Mouse (Mus musculus) spleen, adult 2 months (tissue): ENCODE data around the gene Itch. TPM values are rescaled to one million over a fixed set of nuclear protein-coding genes. Genes with fewer than 3 reads are reported as not detected.
A peak's percentile ranks its signal among the peaks of the same experiment; 100 is the strongest.

Source experiments
- DNase-seq, 2 experiments: peaks; one replicate each; pipeline versions ENCODE4 v3.0.0 to v3.0.0-alpha.2; 2012 to 2021; ENCODE audit warnings: low spot score in 2 of 2, low read depth in 1 of 2
- H3K27ac ChIP-seq: fragments of 200-500 bp; 2 replicates; pipeline ENCODE4 v1.5.1; 2012; ENCODE audit warnings: low read length, inconsistent platforms; ENCODE audit not compliant: insufficient read depth
- H3K27me3 ChIP-seq: fragments of 200-500 bp; 2 replicates; pipeline ENCODE4 v1.6.1; 2012; ENCODE audit warnings: mild to moderate bottlenecking, moderate library complexity, low read length, inconsistent platforms; ENCODE audit not compliant: control insufficient read depth, insufficient read depth
- H3K36me3 ChIP-seq: fragments of 200-500 bp; 2 replicates; pipeline ENCODE4 v1.6.1; 2012; ENCODE audit warnings: mild to moderate bottlenecking, low read length, inconsistent platforms; ENCODE audit not compliant: control insufficient read depth, insufficient read depth
- H3K4me1 ChIP-seq: fragments of 200-500 bp; 2 replicates; pipeline ENCODE4 v1.6.1; 2011; ENCODE audit warnings: inconsistent platforms; ENCODE audit not compliant: control insufficient read depth, insufficient read depth, insufficient read length
- H3K4me3 ChIP-seq: fragments of 200-500 bp; 2 replicates; pipeline ENCODE4 v1.5.1; 2011; ENCODE audit warnings: mild to moderate bottlenecking, inconsistent platforms; ENCODE audit not compliant: insufficient read depth, insufficient read length; ENCODE audit errors: extremely low read depth
- CTCF ChIP-seq: fragments of 200-500 bp; IDR thresholded peaks from 2 replicates; pipeline ENCODE4 v1.5.1; 2011; ENCODE audit warnings: mild to moderate bottlenecking, inconsistent platforms; ENCODE audit not compliant: insufficient read depth, insufficient read length, insufficient replicate concordance; ENCODE audit errors: extremely low read depth
- POLR2A ChIP-seq: fragments of 200-500 bp; IDR thresholded peaks from 2 replicates; pipeline ENCODE4 v1.6.1; 2011; ENCODE audit warnings: low read depth, low read length, inconsistent platforms
- WGBS: fragments of 180-500 bp; shearing (Covaris S2); methylation state at CpG from one replicate; pipeline ENCODE4 v1.1.7; 2018; 5-methylcytosine and 5-hydroxymethylcytosine counted together
- polyA plus RNA-seq: library from polyadenylated mRNA; depleted of rRNA; stranded (reverse); fragments of >200 nt; gene quantifications from 2 replicates; pipeline ENCODE4 v1.2.3, GENCODE M21; 2012; rRNA removed

Gene Itch
- polyA plus RNA-seq, 1 experiment, result 6.9 TPM

DNA sequence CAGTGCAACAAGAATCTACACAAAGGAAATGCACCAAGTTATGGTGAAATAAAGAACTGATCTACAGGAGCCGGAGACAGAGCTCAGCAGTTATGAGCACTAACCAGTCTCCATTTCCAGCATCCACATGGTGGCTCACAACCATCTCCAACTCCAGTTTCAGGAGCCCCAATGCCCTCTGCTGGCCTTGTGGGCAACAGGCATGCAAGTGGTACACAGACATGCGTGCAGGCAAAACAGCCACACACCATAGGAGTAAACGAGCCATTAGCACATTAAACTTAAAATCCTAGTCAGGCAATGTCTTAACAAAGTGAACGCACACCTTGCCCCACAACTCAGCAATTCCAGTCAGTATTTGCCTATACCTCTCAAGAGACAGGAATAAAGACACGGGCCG is 138.6 kb downstream of the Itch start:
- no peak for DNase-seq
- 89% methylated on average over 6 of the region's 6 CpGs for WGBS
- no peak for TF ChIP-seq POLR2A
- TF ChIP-seq CTCF, result peak; percentile 15; the same call in 1 of the 2 replicates
- peaks cover 3% of the 10 kb centered on the region; the same call in 1 of the 2 replicates for H3K4me1 ChIP-seq
- no peak overlapping the region for H3K27ac ChIP-seq
- no peak overlapping the region for H3K4me3 ChIP-seq
- H3K27me3 ChIP-seq, result no peaks in the 10 kb centered on the region; the same call in 1 of the 2 replicates
- no peaks in the 10 kb centered on the region for H3K36me3 ChIP-seq

DNA sequence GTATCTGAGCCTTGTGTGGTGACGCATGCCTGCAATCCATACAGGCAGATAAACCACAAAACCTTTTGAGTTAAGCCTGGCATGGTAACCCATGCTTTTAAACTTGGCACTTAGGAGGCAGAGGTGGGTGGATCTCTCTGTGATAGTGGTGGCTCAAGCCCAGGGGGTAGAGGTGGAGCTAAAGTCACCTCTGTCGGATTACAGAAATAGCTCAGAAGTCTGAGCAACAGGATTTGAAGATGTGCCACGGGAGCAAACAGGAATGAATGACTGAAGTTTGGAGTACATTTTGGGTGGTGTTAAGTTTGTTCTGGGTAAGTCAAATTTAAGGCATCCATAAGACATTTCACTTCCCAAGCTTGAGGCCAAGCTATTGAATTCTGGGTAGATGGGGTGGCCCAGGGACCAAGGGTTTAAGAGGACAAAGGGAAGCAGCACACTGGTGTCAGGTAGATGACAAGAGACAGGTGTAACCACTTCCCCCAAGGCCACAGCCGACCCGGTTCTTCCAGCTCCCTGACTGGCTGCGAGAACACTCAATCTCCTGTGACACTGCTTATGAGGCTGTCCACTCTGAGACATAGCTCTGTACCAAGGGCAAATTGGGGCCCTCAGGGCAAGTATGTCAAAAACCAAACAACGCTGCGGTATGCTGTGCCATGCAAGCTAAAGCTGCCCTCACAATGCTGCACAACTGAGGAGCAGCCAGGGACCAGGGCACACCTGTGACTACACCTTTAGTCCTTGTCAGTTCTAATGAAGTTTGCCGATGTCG is 139.3 kb downstream of the Itch start:
- 74% methylated on average over 10 of the region's 10 CpGs for WGBS
- no peak for TF ChIP-seq POLR2A
- H3K36me3 ChIP-seq, result no peaks in the 10 kb centered on the region
- DNase-seq, result no peak
- no peaks in the 10 kb centered on the region; the same call in 1 of the 2 replicates for H3K27me3 ChIP-seq
- H3K27ac ChIP-seq, result no peak overlapping the region
- H3K4me3 ChIP-seq, result no peak overlapping the region
- peaks cover 8% of the 10 kb centered on the region for H3K4me1 ChIP-seq

DNA sequence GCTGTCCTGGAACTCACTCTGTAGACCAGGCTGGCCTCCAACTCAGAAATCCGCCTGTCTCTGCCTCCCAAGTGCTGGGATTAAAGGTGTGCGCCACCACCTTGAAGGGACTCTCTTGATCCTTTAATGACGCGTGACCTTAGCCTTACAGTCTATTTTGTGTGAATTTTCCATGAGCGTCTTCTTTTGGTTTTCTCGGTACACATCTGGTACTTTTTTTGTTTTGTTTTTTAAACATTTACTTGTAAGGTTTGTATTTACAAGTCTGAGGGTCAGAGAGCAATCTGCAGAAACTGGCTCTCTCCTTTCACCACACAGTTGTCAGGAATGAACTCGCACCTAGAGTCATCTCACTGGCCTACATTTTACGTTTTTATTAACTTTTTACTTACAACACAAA is 140.3 kb downstream of the Itch start:
- Histone ChIP-seq H3K36me3 (peaks cover 2% of the 10 kb centered on the region; the same call in 1 of the 2 replicates), H3K4me3 (no peak overlapping the region), H3K27me3 (no peaks in the 10 kb centered on the region; the same call in 1 of the 2 replicates), H3K27ac (no peak overlapping the region), H3K4me1 (peaks cover 8% of the 10 kb centered on the region)
- DNase-seq, result no peak
- no peak for TF ChIP-seq CTCF
- TF ChIP-seq POLR2A, result no peak
- 92% methylated on average over 8 of the region's 8 CpGs for WGBS

- peak; percentile 88 to 90 for DNase-seq
- no peaks in the 10 kb centered on the region; the same call in 1 of the 2 replicates for H3K27me3 ChIP-seq
- H3K27ac ChIP-seq, result peak within 1 kb of the TSS; percentile 40
- H3K4me3 ChIP-seq, result peak within 1 kb of the TSS; percentile 83
- 1% methylated on average over 47 of the region's 47 CpGs for WGBS
- TF ChIP-seq CTCF (no peak), POLR2A (no peak; the same call in 1 of the 2 replicates)
- H3K4me1 ChIP-seq, result peaks cover 8% of the 10 kb centered on the region
- peaks cover 2% of the 10 kb centered on the region; the same call in 1 of the 2 replicates for H3K36me3 ChIP-seq
These were observed 142.9 kb downstream of the Itch start, which contains the start of gene Map1lc3a for GRCm38 (mm10) chr2:155276195-155276594. Gene Map1lc3a, plus strand, starts transcription at chr2:155276297.

Other genes with a start within 250 kb of the Itch start
- 3.6 TPM in 2 replicates for gene Eif2s2, start 240.6 kb upstream of the Itch start, polyA plus RNA-seq
- gene Gm14226, start 115.2 kb upstream of the Itch start, polyA plus RNA-seq, result 2.5 and 3.2 TPM in 2 replicates
- gene Ahcy, start 59.0 kb upstream of the Itch start, polyA plus RNA-seq, result 44.2 and 44.5 TPM in 2 replicates
- gene Dynlrb1, start 103.0 kb downstream of the Itch start, polyA plus RNA-seq, result 76.8 and 79.1 TPM in 2 replicates
- gene Map1lc3a, start 142.8 kb downstream of the Itch start, polyA plus RNA-seq, result 42.7 and 60.6 TPM in 2 replicates
- 16.0 and 17.6 TPM in 2 replicates for gene Pigu, start 223.9 kb downstream of the Itch start, polyA plus RNA-seq
- gene Trp53inp2, start 247.6 kb downstream of the Itch start, polyA plus RNA-seq, result 16.9 and 29.8 TPM in 2 replicates